Mouse (Mus musculus) common myeloid progenitor, adult 5-6 weeks (primary cell): ENCODE results near the gene Hmmr. TPM values are rescaled to one million over a fixed set of nuclear protein-coding genes. Genes with fewer than 3 reads are reported as not detected.
A peak's percentile ranks its signal among the peaks of the same experiment; 100 is the strongest.
"Not testable (repeated sequence)": the region's sequence is repeated elsewhere in the genome, so short reads cannot be mapped to it uniquely, and the experiment has no call there.

Experiments
- ATAC-seq: replicated peaks from 2 replicates; pipeline ENCODE4 v1.8.0; 2016; ENCODE audit warnings: low read depth, mild to moderate bottlenecking, moderate TSS enrichment, inconsistent platforms; ENCODE audit not compliant: poor library complexity, severe bottlenecking
- total RNA-seq: library from RNA; stranded (forward); fragments of 200-1000, 187-1606 nt; gene quantifications from 2 replicates; pipeline ENCODE4 v1.2.3, GENCODE M21; 2017

Gene Hmmr
- total RNA-seq, 1 experiment from 2014 or later = 93.3 TPM

GRCm38 (mm10) chr11:40709899-40710298 is 23.3 kb downstream of the Hmmr start:
- ATAC-seq = not testable (repeated sequence)

GRCm38 (mm10) chr11:40695103-40695502 is 38.1 kb downstream of the Hmmr start, which contains the start of gene Mat2b:
Gene Mat2b, minus strand, starts transcription at chr11:40695203.
- ATAC-seq = no peak

- ATAC-seq = peak; percentile 39
Measured at GRCm38 (mm10) chr11:40694311-40695087, 38.7 kb downstream of the Hmmr start.

- ATAC-seq = peak; percentile 57
Measured at GRCm38 (mm10) chr11:40693366-40693951, 39.8 kb downstream of the Hmmr start.

DNA sequence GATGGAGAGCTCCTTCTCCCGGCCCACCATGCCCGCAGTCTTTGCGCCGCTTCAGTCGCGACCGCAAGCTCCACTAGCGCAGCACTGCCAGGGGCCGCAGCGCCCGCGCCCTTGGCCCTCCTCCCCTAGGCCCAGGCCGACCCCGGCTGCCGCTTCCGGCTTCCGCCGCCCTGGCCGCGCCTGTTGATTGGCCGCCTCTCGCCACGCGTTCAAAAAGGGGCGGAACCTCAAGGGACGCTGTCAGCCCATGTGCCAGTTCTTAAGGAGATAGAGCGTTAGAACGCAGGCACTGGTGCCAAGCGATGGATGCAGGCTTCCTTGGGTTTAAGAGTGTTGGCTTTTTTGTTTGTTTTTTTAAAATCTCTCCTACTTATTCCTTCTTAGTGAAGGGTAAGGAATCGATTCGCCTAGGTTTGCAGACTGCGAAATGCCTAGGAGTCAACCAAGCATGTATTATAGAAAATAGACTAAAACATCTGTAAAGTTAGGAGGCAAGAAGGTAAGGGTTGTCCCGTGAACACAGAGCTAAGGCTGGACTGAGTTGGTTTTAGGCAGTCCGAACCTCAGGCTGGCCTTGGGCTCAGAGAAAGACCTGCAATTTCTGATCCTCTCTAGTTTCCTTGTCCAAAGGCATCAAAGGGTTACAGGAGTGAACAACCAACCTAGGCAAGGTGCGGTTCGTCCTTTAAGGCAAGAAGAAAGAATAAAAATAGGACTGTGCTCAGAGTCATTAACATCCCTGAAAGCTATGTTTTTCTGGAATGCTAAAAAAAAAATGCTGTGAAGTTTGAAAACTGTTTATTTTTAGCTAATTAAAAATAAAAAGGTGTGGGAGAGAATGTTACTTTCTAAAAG is 40.5 kb downstream of the Hmmr start:
- peak; percentile 81 for ATAC-seq

DNA sequence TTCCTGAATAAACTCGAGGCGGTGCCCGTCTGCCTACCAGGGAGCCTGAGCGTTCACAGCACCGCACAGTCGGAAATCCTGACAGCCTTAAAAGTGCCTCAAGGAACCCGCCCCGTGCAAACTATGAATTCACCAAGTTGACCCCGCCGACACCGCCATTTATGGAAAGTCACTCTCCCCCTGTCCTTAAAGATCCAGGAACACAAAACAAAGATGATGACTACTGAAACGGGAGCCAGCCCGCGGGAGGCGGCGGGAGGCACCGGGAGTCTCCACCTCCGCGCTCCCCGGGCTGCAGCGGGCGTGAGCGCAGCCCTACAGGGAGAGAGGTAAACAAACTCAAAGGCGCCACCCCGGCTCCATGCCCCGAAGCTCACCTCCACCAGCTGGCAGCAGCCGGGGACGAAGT is 41.1 kb downstream of the Hmmr start:
- ATAC-seq = no peak

- ATAC-seq = no peak
Measured at GRCm38 (mm10) chr11:40690444-40691127, 42.6 kb downstream of the Hmmr start.

DNA sequence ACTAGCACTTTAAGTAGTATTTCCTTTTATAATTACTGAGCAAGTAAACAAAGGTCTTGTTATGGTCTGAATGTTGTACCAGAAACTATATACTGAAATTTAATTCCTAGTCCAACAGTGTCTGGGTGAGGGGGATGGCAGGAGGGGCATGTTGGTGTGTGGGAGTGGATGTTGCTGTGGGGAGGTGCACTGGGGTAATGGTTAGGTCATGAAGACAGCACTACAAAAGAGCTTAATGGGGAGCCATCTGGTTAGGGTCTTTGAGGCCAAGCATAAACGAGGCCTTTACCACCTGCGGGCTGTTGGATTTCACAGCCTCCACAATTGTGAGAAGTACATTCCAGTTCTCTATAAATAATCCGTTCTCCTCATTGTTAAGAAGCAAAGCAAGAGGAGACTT is 49.9 kb downstream of the Hmmr start:
- ATAC-seq = no peak

DNA sequence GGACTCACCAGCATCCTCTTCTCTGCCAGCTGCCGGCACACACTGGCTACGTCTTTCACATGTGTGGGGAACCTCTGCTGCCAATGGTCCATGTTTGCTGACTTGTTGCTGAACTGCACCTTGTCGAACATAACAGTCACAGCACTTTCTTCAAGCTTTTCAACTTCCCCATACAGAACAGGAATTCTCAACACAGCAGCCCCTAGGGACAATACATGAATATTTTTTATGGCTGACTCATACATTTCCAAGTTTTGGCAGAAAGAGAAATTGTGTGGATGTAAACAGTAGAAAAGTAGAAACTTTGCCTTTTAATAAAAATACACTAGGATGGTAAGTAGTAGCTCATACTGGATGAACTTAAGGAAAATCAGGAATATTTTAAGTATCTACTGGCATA is 50.8 kb downstream of the Hmmr start:
- no peak for ATAC-seq

DNA sequence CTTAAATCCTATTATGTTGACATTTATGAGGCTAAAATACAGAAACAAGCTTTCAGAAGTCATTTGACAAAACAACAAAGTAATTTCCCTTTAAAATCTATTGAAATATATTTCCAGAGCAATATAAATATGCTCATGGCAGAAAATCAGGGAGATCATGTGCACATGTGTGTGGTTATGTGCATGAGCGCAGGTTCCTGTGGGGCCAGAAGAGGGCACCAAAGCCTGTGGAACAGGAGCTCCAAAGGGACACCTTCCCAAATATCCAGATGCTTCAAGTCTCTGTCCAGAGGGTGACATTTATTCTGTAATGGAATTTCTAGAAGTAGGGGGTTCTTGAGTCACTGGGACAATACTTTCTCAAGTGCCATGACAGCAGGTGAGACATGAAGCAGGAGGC is 56.1 kb downstream of the Hmmr start:
- ATAC-seq = 0 out of 2 replicates have a peak, but pooled peaks have one; percentile 45

DNA sequence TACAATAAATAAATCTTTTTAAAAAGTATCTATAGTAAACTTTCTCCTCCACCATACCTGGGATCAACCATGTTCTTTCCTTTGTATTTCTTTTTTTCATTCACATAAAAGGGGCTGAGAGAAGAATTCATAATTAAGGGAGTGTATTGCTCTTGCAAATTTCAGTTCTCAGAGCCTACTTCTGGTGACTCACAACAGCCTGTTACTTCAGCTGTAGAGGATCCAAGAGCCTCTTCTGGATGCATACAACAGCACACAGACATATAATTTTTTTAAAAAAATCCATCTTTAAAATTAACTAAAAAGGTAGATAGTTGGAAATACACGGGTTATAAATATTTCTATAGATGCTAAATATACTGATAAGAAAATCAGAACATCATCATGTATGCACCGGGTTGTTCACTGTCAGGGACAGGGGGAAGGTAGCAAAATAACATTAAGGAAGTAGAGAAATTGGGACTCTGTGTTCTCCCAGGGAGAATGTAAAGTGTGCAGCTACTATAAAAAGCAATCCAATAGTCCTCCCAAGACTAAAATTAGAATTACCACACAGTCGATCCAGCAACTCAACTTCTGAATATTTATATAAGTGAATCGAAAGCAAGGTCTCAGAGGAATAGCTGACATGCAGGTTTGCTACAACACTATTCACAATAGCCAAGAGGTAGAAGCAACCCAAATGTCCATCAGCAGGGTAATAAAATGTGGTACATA is 58.0 kb downstream of the Hmmr start:
- no peak for ATAC-seq

Other genes starting within 250 kb of the Hmmr start
- gene Mat2b, start 38.2 kb downstream of the Hmmr start, total RNA-seq = 112 and 124 TPM in 2 replicates
- gene Nudcd2, start 245 bp upstream of the Hmmr start, total RNA-seq = 173 and 217 TPM in 2 replicates
- 71.8 and 83.1 TPM in 2 replicates for gene Ccng1, start 21.9 kb upstream of the Hmmr start, total RNA-seq